Mouse (Mus musculus) intestine, embryonic 14.5 days (tissue): ENCODE data around the gene Gpbar1. TPM values are rescaled to one million over a fixed set of nuclear protein-coding genes. Genes with fewer than 3 reads are reported as not detected.

Experiments
- ATAC-seq: fragments of 200-750 bp; cut with Nextera tagmentation; replicated peaks from 2 replicates; pipeline ENCODE4 v1.8.0; 2017; ENCODE audit warnings: low read depth, moderate number of reproducible peaks, moderate TSS enrichment, moderate library complexity; ENCODE audit not compliant: low FRiP score, low TSS enrichment
- DNase-seq: peaks from one replicate; pipeline ENCODE4 v3.0.0-alpha.2; 2018; ENCODE audit warnings: low spot score
- H3K27ac ChIP-seq: fragments of 300-500 bp; sonication (generic); 2 replicates; pipeline ENCODE4 v1.5.1; 2014; ENCODE audit warnings: low read depth, mild to moderate bottlenecking, control low read depth
- H3K27me3 ChIP-seq: fragments of 300-500 bp; sonication (generic); replicated peaks from 2 replicates; pipeline ENCODE4 v1.6.1; 2014; ENCODE audit warnings: low read length, control low read depth; ENCODE audit not compliant: control insufficient read depth, insufficient read depth
- H3K36me3 ChIP-seq: fragments of 300-500 bp; sonication (generic); 2 replicates; pipeline ENCODE4 v1.6.1; 2014; ENCODE audit warnings: low read length, control low read depth; ENCODE audit not compliant: control insufficient read depth, insufficient read depth
- H3K4me1 ChIP-seq: fragments of 300-500 bp; sonication (generic); replicated peaks from 2 replicates; pipeline ENCODE4 v1.6.1; 2014; ENCODE audit warnings: low read length, control low read depth, mixed read lengths; ENCODE audit not compliant: control insufficient read depth, insufficient read depth
- H3K4me2 ChIP-seq: fragments of 300-500 bp; sonication (generic); 2 replicates; pipeline ENCODE4 v1.6.1; 2014; ENCODE audit warnings: low read length
- H3K4me3 ChIP-seq: fragments of 300-500 bp; sonication (generic); 2 replicates; pipeline ENCODE4 v1.5.1; 2014; ENCODE audit warnings: low read depth, low read length, control low read depth, mixed read lengths
- H3K9ac ChIP-seq: fragments of 300-500 bp; sonication (generic); 2 replicates; pipeline ENCODE4 v1.6.1; 2014; ENCODE audit warnings: mild to moderate bottlenecking, low read length
- H3K9me3 ChIP-seq: fragments of 300-500 bp; sonication (generic); 2 replicates; pipeline ENCODE4 v1.6.1; 2016; ENCODE audit warnings: low read length, control low read depth; ENCODE audit not compliant: control insufficient read depth
- WGBS: fragments of 180-500 bp; shearing (Covaris S2); extraction: QIAGEN DNeasy Blood & Tissue Kit; methylation state at CpG from one replicate; pipeline ENCODE4 v1.1.7; 2014; 5-methylcytosine and 5-hydroxymethylcytosine counted together
- polyA plus RNA-seq: library from polyadenylated mRNA; unstranded; fragments of >200 nt; fragmentation: Nextera tagmentation; extraction: Ambion mirVana; gene quantifications from 2 replicates; pipeline ENCODE4 v1.2.1, GENCODE M21; 2014

The Gpbar1 gene
- polyA plus RNA-seq, 1 experiment from 2014 or later: 9.1 TPM

GRCm38 (mm10) chr1:74302835-74303234 lies 24.5 kb downstream of the Gpbar1 start:
- DNase-seq (no peak), ATAC-seq (no peak)
- peak overlapping the region; percentile 66 for H3K4me2 ChIP-seq
- no peak overlapping the region for H3K27ac ChIP-seq
- H3K27me3 ChIP-seq: no peaks in the 10 kb centered on the region
- WGBS: 74% methylated on average over 2 of the region's 2 CpGs
- H3K9ac ChIP-seq: peak overlapping the region; percentile 62; the same call in 1 of the 2 replicates
- H3K4me3 ChIP-seq: peak overlapping the region; percentile 79; the same call in 1 of the 2 replicates
- H3K36me3 ChIP-seq: no peaks in the 10 kb centered on the region
- peaks cover 30% of the 10 kb centered on the region for H3K4me1 ChIP-seq
- no peaks in the 10 kb centered on the region for H3K9me3 ChIP-seq

- peak overlapping the region; percentile 62 for H3K9ac ChIP-seq
- H3K4me3 ChIP-seq: peak overlapping the region; percentile 79
- WGBS: under 1% methylated on average over 52 of the region's 56 CpGs
- H3K4me1 ChIP-seq: peaks cover 21% of the 10 kb centered on the region
- DNase-seq (peak; percentile 91), ATAC-seq (peak; percentile 77)
- peak overlapping the region; percentile 87 for H3K27ac ChIP-seq
- no peaks in the 10 kb centered on the region for H3K36me3 ChIP-seq
- peak overlapping the region; percentile 66 for H3K4me2 ChIP-seq
- H3K9me3 ChIP-seq: no peaks in the 10 kb centered on the region
- no peaks in the 10 kb centered on the region for H3K27me3 ChIP-seq
Observed at GRCm38 (mm10) chr1:74303509-74304338, 25.4 kb downstream of the Gpbar1 start.

- DNase-seq (no peak), ATAC-seq (0 out of 2 replicates have a peak, but pooled peaks have one; percentile 0)
- H3K27me3 ChIP-seq: no peaks in the 10 kb centered on the region
- peak overlapping the region; percentile 87 for H3K27ac ChIP-seq
- H3K9ac ChIP-seq: peak overlapping the region; percentile 62
- 7% methylated on average over 12 of the region's 12 CpGs for WGBS
- no peaks in the 10 kb centered on the region for H3K9me3 ChIP-seq
- H3K4me3 ChIP-seq: peak overlapping the region; percentile 79
- H3K4me2 ChIP-seq: peak overlapping the region; percentile 66
- H3K36me3 ChIP-seq: no peaks in the 10 kb centered on the region
- peaks cover 15% of the 10 kb centered on the region for H3K4me1 ChIP-seq
Observed at GRCm38 (mm10) chr1:74304339-74304790, 26.0 kb downstream of the Gpbar1 start.

GRCm38 (mm10) chr1:74304946-74305345 lies 26.6 kb downstream of the Gpbar1 start:
- Histone ChIP-seq H3K36me3 (no peaks in the 10 kb centered on the region), H3K4me1 (peaks cover 14% of the 10 kb centered on the region), H3K4me3 (no peak overlapping the region), H3K27ac (no peak overlapping the region), H3K4me2 (no peak overlapping the region), H3K27me3 (no peaks in the 10 kb centered on the region), H3K9ac (no peak overlapping the region), H3K9me3 (no peaks in the 10 kb centered on the region)
- no peak for ATAC-seq
- WGBS: 54% methylated on average over 4 of the region's 4 CpGs
- no peak for DNase-seq

- peak within 1 kb of the TSS; percentile 66 for H3K4me2 ChIP-seq
- no peak for ATAC-seq
- no peaks in the 10 kb centered on the region for H3K36me3 ChIP-seq
- H3K27ac ChIP-seq: peak within 1 kb of the TSS; percentile 87
- no peak within 1 kb of the TSS for H3K9ac ChIP-seq
- DNase-seq: no peak
- H3K4me1 ChIP-seq: peaks cover 16% of the 10 kb centered on the region
- 75% methylated on average over 2 of the region's 2 CpGs for WGBS
- no peaks in the 10 kb centered on the region for H3K27me3 ChIP-seq
- peak within 1 kb of the TSS; percentile 79 for H3K4me3 ChIP-seq
- H3K9me3 ChIP-seq: no peaks in the 10 kb centered on the region
Observed at GRCm38 (mm10) chr1:74305522-74305921, 27.2 kb downstream of the Gpbar1 start, which contains the start of gene Tmbim1. Gene Tmbim1 (minus strand): TSS chr1:74305622.

- ATAC-seq (no peak; the same call in 1 of the 2 replicates), DNase-seq (no peak)
- Histone ChIP-seq H3K9me3 (no peaks in the 10 kb centered on the region), H3K27me3 (no peaks in the 10 kb centered on the region), H3K4me2 (no peak overlapping the region), H3K36me3 (no peaks in the 10 kb centered on the region), H3K4me3 (no peak overlapping the region), H3K27ac (no peak overlapping the region), H3K9ac (no peak overlapping the region), H3K4me1 (peaks cover 16% of the 10 kb centered on the region)
- 81% methylated on average over 1 of the region's 1 CpGs for WGBS
Observed at GRCm38 (mm10) chr1:74307146-74307545, 28.8 kb downstream of the Gpbar1 start.

- 70% methylated on average over 10 of the region's 10 CpGs for WGBS
- Histone ChIP-seq H3K9ac (no peak overlapping the region), H3K36me3 (no peaks in the 10 kb centered on the region), H3K4me1 (peaks cover 11% of the 10 kb centered on the region), H3K4me3 (no peak overlapping the region), H3K4me2 (no peak overlapping the region), H3K27ac (no peak overlapping the region), H3K9me3 (no peaks in the 10 kb centered on the region), H3K27me3 (no peaks in the 10 kb centered on the region)
- no peak for DNase-seq
- ATAC-seq: no peak
Observed at GRCm38 (mm10) chr1:74308001-74308964, 29.9 kb downstream of the Gpbar1 start.

GRCm38 (mm10) chr1:74309767-74310166 lies 31.4 kb downstream of the Gpbar1 start:
- DNase-seq: no peak
- Histone ChIP-seq H3K4me3 (no peak overlapping the region), H3K27ac (peak overlapping the region; percentile 57; the same call in 1 of the 2 replicates), H3K9ac (no peak overlapping the region), H3K9me3 (no peaks in the 10 kb centered on the region), H3K4me1 (peaks cover 7% of the 10 kb centered on the region; the same call in 1 of the 2 replicates), H3K36me3 (no peaks in the 10 kb centered on the region), H3K4me2 (no peak overlapping the region), H3K27me3 (no peaks in the 10 kb centered on the region)
- 13% methylated on average over 3 of the region's 3 CpGs for WGBS
- no peak for ATAC-seq
